Mouse (Mus musculus) lung, embryonic 14.5 days (tissue): ENCODE results near the gene Rrp8. TPM values are rescaled to one million over a fixed set of nuclear protein-coding genes. Genes with fewer than 3 reads are reported as not detected.

ENCODE experiments used
- ATAC-seq: fragments of 200-750 bp; cut with Nextera tagmentation; 2 replicates; pipeline ENCODE4 v1.8.0; 2017; ENCODE audit warnings: mild to moderate bottlenecking, moderate TSS enrichment, moderate library complexity; ENCODE audit not compliant: insufficient read depth
- DNase-seq: peaks from one replicate; pipeline ENCODE4 v3.0.0-alpha.2; 2015
- H3K27ac ChIP-seq: fragments of 300-500 bp; sonication (generic); 2 replicates; pipeline ENCODE4 v1.5.1; 2014; ENCODE audit warnings: low read depth, mild to moderate bottlenecking, moderate library complexity
- H3K27me3 ChIP-seq: fragments of 300-500 bp; sonication (generic); 2 replicates; pipeline ENCODE4 v1.6.1; 2014; ENCODE audit warnings: low read length, control low read depth; ENCODE audit not compliant: insufficient read depth
- H3K36me3 ChIP-seq: fragments of 300-500 bp; sonication (generic); 2 replicates; pipeline ENCODE4 v1.6.1; 2014; ENCODE audit warnings: control low read depth; ENCODE audit not compliant: insufficient read depth
- H3K4me1 ChIP-seq: fragments of 300-500 bp; sonication (generic); 2 replicates; pipeline ENCODE4 v1.6.1; 2014; ENCODE audit warnings: antibody characterized with exemption, control low read depth; ENCODE audit not compliant: insufficient read depth
- H3K4me2 ChIP-seq: fragments of 300-500 bp; sonication (generic); 2 replicates; pipeline ENCODE4 v1.6.1; 2014; ENCODE audit warnings: mild to moderate bottlenecking
- H3K4me3 ChIP-seq: fragments of 300-500 bp; sonication (generic); 2 replicates; pipeline ENCODE4 v1.5.1; 2014; ENCODE audit warnings: low read depth, low read length
- H3K9ac ChIP-seq: fragments of 300-500 bp; sonication (generic); 2 replicates; pipeline ENCODE4 v1.6.1; 2014
- H3K9me3 ChIP-seq: fragments of 300-500 bp; sonication (generic); 2 replicates; pipeline ENCODE4 v1.6.1; 2016; ENCODE audit warnings: low read depth, low read length, control low read depth
- CTCF ChIP-seq: IDR thresholded peaks from 2 replicates; pipeline ENCODE4 v1.5.1; 2016; ENCODE audit warnings: antibody characterized with exemption, low read depth
- WGBS: fragments of 180-500 bp; shearing (Covaris S2); extraction: QIAGEN DNeasy Blood & Tissue Kit; methylation state at CpG from one replicate; pipeline ENCODE4 v1.1.7; 2014; 5-methylcytosine and 5-hydroxymethylcytosine counted together
- polyA plus RNA-seq: library from polyadenylated mRNA; unstranded; fragments of >200 nt; fragmentation: Nextera tagmentation; extraction: Ambion mirVana; gene quantifications from 2 replicates; pipeline ENCODE4 v1.2.1, GENCODE M21; 2014

Gene Rrp8
- polyA plus RNA-seq, 1 experiment from 2014 or later: 45.2 TPM

DNA sequence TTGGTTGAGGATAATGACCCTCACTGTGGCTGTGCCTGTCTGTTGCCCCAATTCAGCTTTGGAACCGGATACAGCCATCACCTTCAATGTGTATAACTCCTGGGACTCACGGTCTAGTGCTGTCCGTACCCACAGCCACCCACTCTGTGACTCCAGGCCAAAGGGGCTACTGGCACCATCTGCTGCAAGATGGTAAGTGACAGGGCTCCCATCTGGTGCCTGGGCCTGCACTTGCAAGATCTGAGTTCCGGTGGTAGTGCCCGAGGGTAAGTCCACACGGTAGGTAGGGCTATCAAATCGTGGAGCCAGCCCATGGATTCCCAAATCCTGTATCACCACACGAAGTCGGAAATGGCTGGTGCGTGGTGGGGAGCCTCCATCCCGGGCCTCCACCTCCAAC is 27.1 kb upstream of the Rrp8 start:
- H3K27ac ChIP-seq: no peak overlapping the region
- WGBS: 91% methylated on average over 11 of the region's 11 CpGs
- no peaks in the 10 kb centered on the region for H3K27me3 ChIP-seq
- DNase-seq (no peak), ATAC-seq (no peak)
- H3K9me3 ChIP-seq: no peaks in the 10 kb centered on the region
- no peak overlapping the region for H3K9ac ChIP-seq
- TF ChIP-seq CTCF: no peak
- H3K4me2 ChIP-seq: no peak overlapping the region
- peaks cover 81% of the 10 kb centered on the region for H3K36me3 ChIP-seq
- H3K4me1 ChIP-seq: no peaks in the 10 kb centered on the region
- no peak overlapping the region for H3K4me3 ChIP-seq

- WGBS: 48% methylated on average over 55 of the region's 55 CpGs
- no peaks in the 10 kb centered on the region for H3K4me1 ChIP-seq
These were observed 25.5 kb upstream of the Rrp8 start for GRCm38 (mm10) chr7:105762517-105763270.

DNA sequence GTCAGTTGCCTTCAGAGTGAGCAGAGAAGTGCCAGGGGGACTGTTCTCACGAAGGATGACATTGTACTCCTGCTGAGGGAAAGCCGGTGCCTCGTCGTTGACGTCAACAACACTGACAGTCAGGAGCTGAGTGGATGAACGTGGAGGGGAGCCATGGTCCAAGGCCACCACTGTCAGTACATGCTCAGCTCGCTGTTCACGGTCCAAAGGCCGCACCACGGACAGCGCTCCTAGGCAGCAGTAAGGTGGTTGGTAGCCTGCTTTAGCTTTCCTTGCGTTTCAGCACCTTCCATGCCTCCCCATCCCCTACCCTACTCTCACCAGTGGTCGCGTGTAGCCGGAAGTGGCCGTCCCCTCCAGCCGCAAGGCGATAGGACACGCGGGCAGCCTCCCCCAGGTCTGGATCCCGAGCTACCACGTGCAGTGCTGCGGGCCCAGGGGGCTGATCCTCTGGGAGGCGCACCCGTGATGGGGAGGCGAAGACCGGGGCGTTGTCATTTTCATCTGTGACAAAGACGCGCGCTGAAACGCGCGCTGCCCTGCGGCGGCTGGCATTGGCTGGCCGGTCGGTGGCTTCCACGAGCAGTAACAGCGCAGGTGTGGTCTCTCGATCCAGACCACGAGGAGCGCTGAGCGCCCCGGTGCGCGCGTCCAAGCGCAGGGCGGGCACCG is 24.8 kb upstream of the Rrp8 start:
- TF ChIP-seq CTCF: no peak
- Histone ChIP-seq H3K27me3 (no peaks in the 10 kb centered on the region), H3K4me3 (no peak overlapping the region; the same call in 1 of the 2 replicates), H3K9me3 (no peaks in the 10 kb centered on the region), H3K27ac (no peak overlapping the region), H3K4me1 (no peaks in the 10 kb centered on the region), H3K4me2 (peak overlapping the region; percentile 44), H3K9ac (no peak overlapping the region), H3K36me3 (peaks cover 88% of the 10 kb centered on the region)
- WGBS: 47% methylated on average over 51 of the region's 51 CpGs
- DNase-seq (no peak), ATAC-seq (peak; percentile 10)

More at GRCm38 (mm10) chr7:105762517-105763270, 25.5 kb upstream of the Rrp8 start:
- H3K27ac ChIP-seq: no peak overlapping the region
- peak overlapping the region; percentile 44 for H3K4me2 ChIP-seq
- no peak overlapping the region; the same call in 1 of the 2 replicates for H3K4me3 ChIP-seq
- TF ChIP-seq CTCF: no peak
- H3K9ac ChIP-seq: no peak overlapping the region
- no peaks in the 10 kb centered on the region for H3K27me3 ChIP-seq
- H3K9me3 ChIP-seq: no peaks in the 10 kb centered on the region
- H3K36me3 ChIP-seq: peaks cover 87% of the 10 kb centered on the region
- DNase-seq: no peak
- peak; percentile 18 for ATAC-seq

DNA sequence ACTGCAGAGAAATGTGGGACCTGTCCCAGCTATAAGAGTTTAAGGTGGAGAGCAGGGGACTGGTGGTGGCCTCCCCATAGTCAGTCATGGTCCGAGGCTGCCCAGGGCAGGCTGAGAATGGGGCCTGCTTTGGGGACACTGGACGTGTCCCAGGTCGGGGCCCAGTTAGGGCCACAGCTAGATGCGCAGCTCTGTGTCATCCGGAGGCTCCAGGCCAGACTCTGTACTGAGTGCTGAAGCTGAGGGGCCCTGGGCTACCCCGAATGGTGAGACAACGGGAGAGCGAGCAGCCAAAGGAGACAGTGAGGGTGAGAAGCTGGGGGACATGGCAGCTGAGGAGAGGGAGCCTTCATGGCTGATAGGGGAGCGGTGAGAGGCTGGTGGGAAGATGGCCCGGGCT is 16.1 kb upstream of the Rrp8 start:
- no peak overlapping the region for H3K4me2 ChIP-seq
- WGBS: 88% methylated on average over 10 of the region's 10 CpGs
- no peaks in the 10 kb centered on the region for H3K27me3 ChIP-seq
- H3K27ac ChIP-seq: no peak overlapping the region
- no peak for ATAC-seq
- H3K4me1 ChIP-seq: no peaks in the 10 kb centered on the region
- H3K9ac ChIP-seq: no peak overlapping the region; the same call in 1 of the 2 replicates
- no peaks in the 10 kb centered on the region for H3K9me3 ChIP-seq
- no peak for TF ChIP-seq CTCF
- H3K4me3 ChIP-seq: no peak overlapping the region
- no peak for DNase-seq
- H3K36me3 ChIP-seq: peaks cover 61% of the 10 kb centered on the region

DNA sequence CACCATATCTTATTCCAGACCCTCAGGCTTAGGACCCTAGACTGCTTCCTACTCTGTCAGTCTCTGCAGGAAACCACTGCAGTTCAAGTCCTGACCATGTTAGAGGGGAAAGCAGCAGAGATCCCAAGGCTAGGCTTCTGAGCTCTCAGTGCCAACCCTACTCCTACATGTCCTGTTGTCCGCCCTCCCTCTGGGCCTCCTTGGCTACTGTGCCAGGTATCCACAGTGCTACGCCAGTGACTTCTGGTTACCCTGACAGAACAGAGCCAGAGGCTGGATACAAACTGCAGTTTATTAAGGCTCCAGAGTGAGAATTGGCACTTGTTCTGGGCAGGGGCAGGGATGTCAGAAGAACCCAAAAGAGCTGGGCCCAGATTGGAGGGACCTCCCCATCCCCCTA is 15.5 kb upstream of the Rrp8 start:
- Histone ChIP-seq H3K9ac (no peak overlapping the region), H3K4me3 (no peak overlapping the region), H3K36me3 (peaks cover 60% of the 10 kb centered on the region), H3K4me1 (no peaks in the 10 kb centered on the region), H3K27ac (no peak overlapping the region), H3K9me3 (no peaks in the 10 kb centered on the region), H3K4me2 (no peak overlapping the region), H3K27me3 (no peaks in the 10 kb centered on the region)
- TF ChIP-seq CTCF: 0 out of 2 replicates have a peak, but pooled peaks have one; percentile 8
- no peak; the same call in 1 of the 2 replicates for ATAC-seq
- 92% methylated on average over 2 of the region's 2 CpGs for WGBS
- no peak for DNase-seq

DNA sequence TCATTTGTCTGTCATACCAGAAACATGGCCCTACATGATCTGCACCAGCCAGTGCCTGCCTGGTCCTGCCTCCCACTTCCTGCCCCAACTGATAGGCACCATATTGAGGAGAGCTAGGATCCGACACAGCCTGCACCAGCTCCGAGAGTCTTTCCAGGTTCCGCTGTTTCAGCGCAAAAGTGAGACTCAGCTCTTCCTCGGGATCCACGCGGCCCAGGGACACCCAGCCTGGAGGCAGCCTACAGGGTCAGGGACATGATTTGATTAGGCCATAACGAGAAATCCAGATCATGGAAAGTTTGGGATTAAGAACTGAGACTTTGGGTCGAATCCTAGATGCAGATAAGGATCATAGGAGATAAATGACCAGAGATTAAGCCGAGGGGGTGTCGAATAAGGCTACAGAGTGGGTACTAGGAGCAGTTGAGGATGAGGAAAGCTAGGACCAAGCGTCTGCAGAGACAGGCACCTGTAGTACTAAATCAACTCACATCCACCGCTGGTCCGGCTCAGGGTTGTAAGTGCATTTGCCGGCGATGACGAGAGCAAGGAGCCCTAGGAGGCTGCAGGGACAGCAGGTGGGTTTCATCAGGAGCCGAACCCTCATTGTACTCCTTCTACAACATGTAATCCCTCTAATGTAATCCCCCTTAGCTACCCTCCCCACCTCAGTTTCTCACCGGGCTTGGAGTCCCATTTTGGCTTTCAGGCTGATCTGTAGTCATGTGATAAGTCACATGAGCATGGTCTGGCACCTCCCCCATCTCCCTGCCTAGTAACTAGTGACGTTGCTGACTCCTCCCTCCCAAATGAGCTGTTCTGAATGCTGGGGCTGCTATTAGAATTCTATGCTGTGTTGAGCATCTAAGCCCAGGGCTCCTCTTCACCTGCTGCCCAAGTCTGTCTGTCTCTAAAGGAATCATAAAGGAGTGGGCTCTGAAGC is 14.6 kb upstream of the Rrp8 start, which contains the start of gene Tpp1:
TSS of gene Tpp1 (minus strand) at position 745 of the 943 bp plus-strand sequence.
- peak; percentile 94 for ATAC-seq
- Histone ChIP-seq H3K4me3 (peak within 1 kb of the TSS; percentile 60), H3K4me2 (peak within 1 kb of the TSS; percentile 85), H3K27me3 (no peaks in the 10 kb centered on the region), H3K4me1 (no peaks in the 10 kb centered on the region), H3K9me3 (no peaks in the 10 kb centered on the region), H3K27ac (no peak within 1 kb of the TSS), H3K36me3 (peaks cover 50% of the 10 kb centered on the region), H3K9ac (peak within 1 kb of the TSS; percentile 74)
- DNase-seq: peak; percentile 96
- TF ChIP-seq CTCF: no peak
- 16% methylated on average over 20 of the region's 20 CpGs for WGBS
